Mouse (Mus musculus) CH12.LX (cell line): ENCODE measurements at regions not wholly inside any gene's neighbourhood (a gene's known extent, or its start where the extent isn't known, plus 50 kb on each side); places are given as distances from the start of the nearest gene placed in this dataset.
"Not testable (repeated sequence)": the region's sequence is repeated elsewhere in the genome, so short reads cannot be mapped to it uniquely, and the experiment has no call there.

ENCODE experiments used
- DNase-seq: peaks from one replicate; pipeline ENCODE4 v3.0.0-alpha.2; 2013; ENCODE audit errors: extremely low read depth
- H3K27ac ChIP-seq: 2 replicates; pipeline ENCODE4 v1.5.1; 2012; ENCODE audit warnings: low read depth, mild to moderate bottlenecking, control low read depth, moderate library complexity; ENCODE audit not compliant: insufficient read depth
- H3K27me3 ChIP-seq: replicated peaks from 2 replicates; pipeline ENCODE3; 2012; ENCODE audit warnings: inconsistent platforms
- H3K36me3 ChIP-seq, 2 experiments: replicated peaks in 1 of 2; 2 replicates each; pipeline versions ENCODE3 to v1.6.1; 2012; ENCODE audit warnings: inconsistent platforms in 1 of 2, low read length in 1 of 2, mild to moderate bottlenecking in 1 of 2, mixed read lengths in 1 of 2, moderate library complexity in 1 of 2; ENCODE audit not compliant: control insufficient read depth in 1 of 2, insufficient read depth in 1 of 2
- H3K4me1 ChIP-seq, 2 experiments: 2 replicates each; pipeline ENCODE4 v1.6.1; 2012; ENCODE audit warnings: inconsistent platforms in 1 of 2, moderate library complexity in 1 of 2; ENCODE audit not compliant: insufficient read depth in 2 of 2, control insufficient read depth in 1 of 2
- H3K4me2 ChIP-seq: 2 replicates; pipeline ENCODE4 v1.6.1; 2012; ENCODE audit warnings: low read depth, mild to moderate bottlenecking, control low read depth; ENCODE audit not compliant: poor library complexity, insufficient read depth, severe bottlenecking
- H3K4me3 ChIP-seq, 3 experiments: fragments of 150-350 bp in 1 of 3; sonication (generic) in 1 of 3; replicated peaks in 1 of 3; 2 replicates each; pipeline versions ENCODE3 to v1.5.1; 2011 to 2012; ENCODE audit warnings: low read depth in 2 of 3, low read length in 2 of 3, mild to moderate bottlenecking in 2 of 3, moderate library complexity in 2 of 3, control low read depth in 1 of 3, improper control_type of control experiment in 1 of 3, inconsistent platforms in 1 of 3, mixed read lengths in 1 of 3; ENCODE audit not compliant: poor library complexity in 1 of 3
- H3K79me2 ChIP-seq: replicated peaks from 2 replicates; pipeline ENCODE4 v1.6.1; 2012; ENCODE audit warnings: mild to moderate bottlenecking, moderate library complexity; ENCODE audit not compliant: control insufficient read depth, poor library complexity, insufficient read depth, severe bottlenecking; ENCODE audit errors: extremely low read depth
- H3K9ac ChIP-seq: 2 replicates; pipeline ENCODE4 v1.6.1; 2012; ENCODE audit warnings: low read depth, mild to moderate bottlenecking, control low read depth, moderate library complexity; ENCODE audit not compliant: insufficient read depth
- H3K9me3 ChIP-seq: replicated peaks from 2 replicates; pipeline ENCODE3; 2012; ENCODE audit warnings: low read length, inconsistent platforms, mixed read lengths
- CHD1 ChIP-seq: IDR thresholded peaks from 2 replicates; pipeline ENCODE4 v1.6.1; 2012; ENCODE audit warnings: low read depth, low read length, improper control_type of control experiment, inconsistent platforms
- CHD2 ChIP-seq: IDR thresholded peaks from 2 replicates; pipeline ENCODE4 v1.6.1; 2011; ENCODE audit warnings: low read length, improper control_type of control experiment
- CTCF ChIP-seq, 2 experiments: IDR thresholded peaks in 1 of 2; conservative IDR thresholded peaks in 1 of 2; 2 replicates each; pipeline ENCODE4 v1.5.1; 2011 to 2012; ENCODE audit warnings: low read depth in 2 of 2, low read length in 2 of 2, improper control_type of control experiment in 1 of 2, inconsistent platforms in 1 of 2, mild to moderate bottlenecking in 1 of 2, moderate library complexity in 1 of 2
- E2F4 ChIP-seq: IDR thresholded peaks from 2 replicates; pipeline ENCODE4 v1.6.1; 2011; ENCODE audit warnings: low read depth, low read length, improper control_type of control experiment; ENCODE audit not compliant: insufficient replicate concordance
- EP300 ChIP-seq: IDR thresholded peaks from 2 replicates; pipeline ENCODE4 v1.6.1; 2011; ENCODE audit warnings: low read length, improper control_type of control experiment
- ETS1 ChIP-seq: conservative IDR thresholded peaks from 2 replicates; pipeline ENCODE4 v1.6.1; 2012; ENCODE audit warnings: low read depth, mild to moderate bottlenecking, inconsistent platforms, low read length, improper control_type of control experiment, moderate library complexity
- HCFC1 ChIP-seq: IDR thresholded peaks from 2 replicates; pipeline ENCODE4 v1.6.1; 2012; ENCODE audit warnings: low read depth, mild to moderate bottlenecking, inconsistent platforms, low read length, improper control_type of control experiment
- JUND ChIP-seq: conservative IDR thresholded peaks from 2 replicates; pipeline ENCODE4 v1.6.1; 2011; ENCODE audit warnings: low read depth, low read length, improper control_type of control experiment
- KAT2A ChIP-seq: IDR thresholded peaks from 2 replicates; pipeline ENCODE4 v1.6.1; 2012; ENCODE audit warnings: low read length, improper control_type of control experiment, inconsistent platforms; ENCODE audit not compliant: insufficient replicate concordance
- MAZ ChIP-seq: IDR thresholded peaks from 2 replicates; pipeline ENCODE4 v1.6.1; 2012; ENCODE audit warnings: low read depth, mild to moderate bottlenecking, inconsistent platforms, low read length, improper control_type of control experiment, moderate library complexity
- MYC ChIP-seq: IDR thresholded peaks from 2 replicates; pipeline ENCODE4 v1.6.1; 2011; ENCODE audit warnings: low read depth, mild to moderate bottlenecking, improper control_type of control experiment, low read length
- NELFE ChIP-seq: IDR thresholded peaks from 2 replicates; pipeline ENCODE4 v1.6.1; 2011; ENCODE audit warnings: low read depth, low read length, improper control_type of control experiment
- PAX5 ChIP-seq: IDR thresholded peaks from 2 replicates; pipeline ENCODE4 v1.6.1; 2012; ENCODE audit warnings: low read length, inconsistent platforms, mixed read lengths
- POLR2A ChIP-seq: IDR thresholded peaks from 2 replicates; pipeline ENCODE4 v1.6.1; 2011; ENCODE audit warnings: low read depth, mild to moderate bottlenecking, improper control_type of control experiment, low read length
- POLR2AphosphoS2 ChIP-seq: IDR thresholded peaks from 2 replicates; pipeline ENCODE4 v1.6.1; 2011; ENCODE audit warnings: low read depth, low read length, improper control_type of control experiment
- RCOR1 ChIP-seq: conservative IDR thresholded peaks from 2 replicates; pipeline ENCODE4 v1.6.1; 2012; ENCODE audit warnings: low read depth, mild to moderate bottlenecking, inconsistent platforms, low read length, improper control_type of control experiment
- SIN3A ChIP-seq: IDR thresholded peaks from 2 replicates; pipeline ENCODE4 v1.6.1; 2012; ENCODE audit warnings: low read length, improper control_type of control experiment, inconsistent platforms
- SMC3 ChIP-seq: IDR thresholded peaks from 2 replicates; pipeline ENCODE4 v1.6.1; 2011; ENCODE audit warnings: low read depth, low read length, improper control_type of control experiment
- USF2 ChIP-seq: conservative IDR thresholded peaks from 2 replicates; pipeline ENCODE4 v1.6.1; 2011; ENCODE audit warnings: low read depth, low read length, improper control_type of control experiment
- ZKSCAN1 ChIP-seq: IDR thresholded peaks from 2 replicates; pipeline ENCODE4 v1.6.1; 2012; ENCODE audit warnings: low read depth, inconsistent platforms, low read length, improper control_type of control experiment, borderline replicate concordance
- dilution Hi-C: fragments of 300-500 bp; cut with MboI; formaldehyde crosslinking; loops from 2 replicates; pipeline ENCODE4 v1.14.3; 2020; ENCODE audit warnings: low sequenced_read_pairs; ENCODE audit not compliant: extremely low pct_unique_long_range_greater_than_20kb, extremely low pct_ligation_motif_present
- in situ Hi-C: fragments of 300-500 bp; cut with MboI; formaldehyde crosslinking; loops from 3 replicates; pipeline ENCODE4 v1.14.3; 2019; ENCODE audit warnings: low sequenced_read_pairs, low pct_ligation_motif_present, low pct_unique_long_range_greater_than_20kb, mixed read lengths

DNA sequence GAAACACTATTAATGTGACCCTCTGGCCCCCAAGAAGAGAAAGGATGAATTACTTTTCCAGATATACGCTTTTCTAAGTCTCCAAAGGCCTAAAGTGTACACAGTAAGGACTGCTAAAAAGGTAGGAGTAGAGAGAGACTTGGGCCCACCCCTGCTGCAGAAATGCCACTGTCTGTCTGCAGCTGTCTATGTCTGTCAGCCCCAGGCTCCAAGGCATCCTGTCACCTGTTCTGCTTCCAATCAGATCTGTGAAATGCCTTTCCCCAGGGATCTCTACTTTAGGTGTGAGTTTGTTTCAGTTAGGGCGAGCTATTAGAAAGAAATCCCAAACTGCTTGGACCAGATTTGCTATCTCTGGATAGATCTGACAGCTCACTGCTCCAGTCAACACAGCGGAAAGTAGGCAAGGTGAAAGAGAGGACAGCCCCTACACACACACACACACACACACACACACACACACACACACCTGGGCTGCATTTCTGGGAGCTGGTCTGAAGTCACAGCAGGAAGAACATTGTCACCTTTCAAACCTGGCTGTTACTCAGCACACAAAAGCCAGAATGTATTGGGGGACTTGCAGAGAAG, 343.9 kb downstream of the Adam3 start:
- Histone ChIP-seq H3K9me3 (peaks cover 8% of the 10 kb centered on the region), H3K4me3 (no peak overlapping the region), H3K9ac (no peak overlapping the region), H3K4me2 (no peak overlapping the region), H3K4me1 (no peaks in the 10 kb centered on the region), H3K79me2 (no peaks in the 10 kb centered on the region), H3K36me3 (no peaks in the 10 kb centered on the region), H3K27ac (no peak overlapping the region), H3K27me3 (no peaks in the 10 kb centered on the region)
- no peak for TF ChIP-seq KAT2A
- no peak for TF ChIP-seq EP300
- no peak for TF ChIP-seq CTCF (conservative IDR thresholded peaks at IDR 0.05 in 1 of 2, IDR thresholded peaks at IDR 0.05 in 1 of 2; ENCODE audit: low read depth in 2 of 2, low read length in 2 of 2)
- TF ChIP-seq ETS1: no peak
- TF ChIP-seq USF2: no peak
- dilution Hi-C loops: no loop called here
- in situ Hi-C loops: no loop called here
- no peak for DNase-seq

DNA sequence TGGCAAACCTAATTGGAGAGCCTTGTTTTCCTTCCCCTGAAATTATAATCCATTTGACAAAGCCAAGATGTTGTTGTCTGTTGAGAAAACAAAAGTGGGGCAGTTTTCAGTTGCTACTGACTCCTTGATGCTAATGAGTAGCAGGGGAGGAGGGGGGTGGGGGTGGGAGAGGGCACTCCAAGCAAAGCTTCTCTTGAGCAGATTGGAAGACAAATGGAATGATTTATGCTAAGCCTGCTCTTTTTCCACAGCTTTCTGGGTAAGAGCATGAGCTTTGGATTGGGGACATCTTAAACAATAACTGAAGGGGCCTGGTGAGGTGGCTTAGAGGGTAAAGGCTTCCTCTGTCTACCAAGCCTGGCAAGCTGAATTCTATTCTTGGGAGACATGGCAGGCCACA, 347.6 kb downstream of the Adam3 start:
- TF ChIP-seq JUND (no peak), SIN3A (no peak), MYC (no peak), HCFC1 (no peak), NELFE (no peak), KAT2A (no peak), USF2 (no peak), POLR2AphosphoS2 (no peak), SMC3 (no peak), CHD2 (no peak), POLR2A (no peak), CHD1 (no peak), RCOR1 (no peak), ETS1 (no peak), E2F4 (no peak), MAZ (no peak), ZKSCAN1 (no peak), PAX5 (no peak)
- no peak for DNase-seq
- Histone ChIP-seq H3K9me3 (peaks cover 14% of the 10 kb centered on the region), H3K79me2 (no peaks in the 10 kb centered on the region), H3K36me3 (no peaks in the 10 kb centered on the region), H3K4me3 (no peak overlapping the region), H3K9ac (no peak overlapping the region), H3K27ac (no peak overlapping the region), H3K27me3 (no peaks in the 10 kb centered on the region), H3K4me1 (no peaks in the 10 kb centered on the region), H3K4me2 (no peak overlapping the region)
- dilution Hi-C loops: no loop called here
- in situ Hi-C loops: no loop called here

- in situ Hi-C loops, dilution Hi-C loops, H3K79me2 ChIP-seq, H3K27me3 ChIP-seq, H3K4me2 ChIP-seq, H3K4me3 ChIP-seq, H3K9ac ChIP-seq, H3K36me3 ChIP-seq, DNase-seq, H3K4me1 ChIP-seq, H3K27ac ChIP-seq: not testable (repeated sequence)
- peaks cover 14% of the 10 kb centered on the region for H3K9me3 ChIP-seq
Observed at GRCm38 (mm10) chr8:24376846-24377245, 348.8 kb downstream of the Adam3 start.
